Comparison of ENCODE assay signal across 20 mouse cellular contexts in the genomic region with DNA sequence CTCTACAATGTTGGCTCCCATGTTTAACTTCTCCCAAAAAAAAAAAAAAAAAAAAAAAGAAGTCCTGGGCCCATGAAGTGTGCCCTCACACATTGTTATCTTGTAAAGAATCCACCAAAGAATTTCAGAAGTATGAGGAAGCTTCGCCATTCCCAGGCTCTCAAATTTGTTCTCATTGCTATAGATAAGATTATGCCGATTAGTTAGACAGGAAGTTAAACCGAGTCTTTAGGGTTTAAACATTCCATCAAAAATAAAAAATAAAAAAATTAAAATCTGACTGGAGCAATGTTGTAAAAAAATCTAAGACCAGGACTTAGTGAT.
"Had no signal": no experiment of that assay in that cellular context is flagged by ENCODE, and none has a peak within 500 bp of the region (broad histone marks: within the 10 kb centered on the region; RNA-seq: fewer than 3 reads in every experiment).

No protein-coding gene starts in this region.

- ATAC-seq: hindbrain, embryonic 16.5 days; inflammation-experienced regulatory T-cells, adult 6 months; intestine, postnatal 0 days had no signal

- H3K4me2 ChIP-seq: heart, embryonic 11.5 days; heart, embryonic 13.5 days; heart, embryonic 15.5 days; hindbrain, embryonic 14.5 days; intestine, embryonic 15.5 days; limb, embryonic 12.5 days had no signal

- H3K36me3 ChIP-seq: heart, embryonic 13.5 days; heart, embryonic 15.5 days; intestine, embryonic 15.5 days; limb, embryonic 10.5 days; limb, embryonic 12.5 days had no signal

- H3K9ac ChIP-seq: heart, embryonic 13.5 days; heart, embryonic 15.5 days; hindbrain, embryonic 14.5 days; intestine, embryonic 15.5 days; limb, embryonic 12.5 days had no signal

- DNase-seq: gastrocnemius, postnatal 14 days; gastrocnemius, postnatal 36 days; heart, adult 2 months; heart, postnatal 14 days; heart, postnatal 36 days; kidney, adult 18-20 months; kidney, postnatal 10 days; kidney, postnatal 4 days had no signal

- H3K9me3 ChIP-seq: heart, embryonic 13.5 days; heart, embryonic 15.5 days; intestine, embryonic 15.5 days; limb, embryonic 10.5 days; limb, embryonic 12.5 days had no signal

- H3K4me1 ChIP-seq: heart, embryonic 15.5 days; intestine, embryonic 15.5 days had no signal

- H3K27ac ChIP-seq: heart, adult 2 months; heart, embryonic 13.5 days; heart, embryonic 15.5 days; hindbrain, embryonic 14.5 days; intestine, embryonic 15.5 days; layer of hippocampus, adult 2 months; left cerebral cortex, adult 2 months; limb, embryonic 10.5 days; limb, embryonic 12.5 days had no signal

- H3K4me3 ChIP-seq: heart, adult 2 months; heart, embryonic 13.5 days; heart, embryonic 15.5 days; intestine, embryonic 15.5 days; layer of hippocampus, adult 2 months; left cerebral cortex, adult 2 months; limb, embryonic 10.5 days; limb, embryonic 12.5 days had no signal

- H3K27me3 ChIP-seq: heart, embryonic 13.5 days; heart, embryonic 15.5 days; intestine, embryonic 15.5 days; limb, embryonic 12.5 days had no signal
